Mouse (Mus musculus): ENCODE data around the gene Lrrk1.

DNA sequence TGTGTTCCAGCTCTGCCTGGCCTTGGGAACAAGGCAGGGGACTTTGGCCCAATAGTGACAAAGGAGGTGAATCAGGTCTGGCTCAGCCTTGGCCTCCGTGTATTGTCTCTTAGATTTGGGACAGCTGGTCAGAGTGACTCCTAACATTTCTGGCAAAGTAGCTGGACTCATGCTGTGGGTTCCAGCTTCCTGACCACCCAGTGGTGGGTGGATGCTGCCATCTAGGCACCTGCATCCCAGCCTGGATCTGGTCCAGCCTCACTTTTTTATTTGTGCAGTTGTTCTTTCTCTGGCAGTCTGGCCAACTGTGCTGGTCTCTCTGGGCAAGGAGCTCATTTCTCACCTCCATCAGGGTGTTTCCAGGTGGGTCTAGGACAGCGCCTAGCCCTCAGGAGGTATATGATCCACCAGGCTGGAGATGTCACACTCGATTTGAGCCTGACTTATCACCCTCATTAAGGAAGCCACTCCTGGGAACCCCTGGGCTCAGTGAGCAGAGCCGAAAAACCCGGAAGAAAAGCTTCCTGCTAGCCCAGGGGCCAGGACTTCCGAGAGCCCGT lies 144.3 kb downstream of the Lrrk1 start:
- no peak for TF ChIP-seq GATA1 (IDR thresholded peaks at IDR 0.05; ENCODE audit: borderline replicate concordance, low read length)
- TF ChIP-seq FLI1 (IDR thresholded peaks at IDR 0.05; ENCODE audit: low read length), result no peak

All from megakaryocyte, embryonic 14.5 days (primary cell).